14 mouse cellular contexts compared by ENCODE assay signal in the genomic region with DNA sequence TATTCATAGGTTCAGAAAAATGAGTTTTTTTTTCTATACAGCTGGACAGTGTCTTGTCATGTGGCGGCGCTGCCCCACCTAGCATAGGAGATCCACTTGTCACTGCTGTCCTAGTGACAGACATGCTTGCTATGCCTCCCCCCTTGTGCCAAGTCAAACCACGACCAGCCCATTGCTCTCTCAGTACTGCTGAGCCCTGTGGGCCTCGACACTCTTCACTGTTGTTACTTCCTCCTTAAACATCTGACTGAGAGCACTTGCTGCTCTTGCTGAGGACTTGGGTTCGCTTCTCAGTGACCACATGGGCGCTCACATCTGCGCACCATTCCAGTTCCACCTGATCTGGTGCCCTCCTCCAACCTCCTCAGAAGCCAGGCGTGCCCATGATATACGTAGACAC. TPM values are rescaled to one million over a fixed set of nuclear protein-coding genes. Genes with fewer than 3 reads are reported as not detected.
"Had no signal": no experiment of that assay in that cellular context is flagged by ENCODE, and none has a peak within 500 bp of the region (broad histone marks: within the 10 kb centered on the region; RNA-seq: fewer than 3 reads in every experiment).

No protein-coding gene starts in this region.

- H3K9ac ChIP-seq: kidney, embryonic 15.5 days; limb, embryonic 15.5 days; liver, embryonic 12.5 days; lung, embryonic 14.5 days; midbrain, embryonic 13.5 days; neural tube, embryonic 15.5 days; stomach, embryonic 15.5 days had no signal

- DNase-seq: kidney, adult 2 months; kidney, postnatal 14 days; lung, embryonic 14.5 days; lung, postnatal 10 days; retina, postnatal 1 day; right cerebral cortex, postnatal 4 days; spleen, adult 18-20 months had no signal

- H3K9me3 ChIP-seq: kidney, embryonic 15.5 days; limb, embryonic 15.5 days; liver, embryonic 12.5 days; midbrain, embryonic 13.5 days; neural tube, embryonic 15.5 days; stomach, embryonic 15.5 days had no signal

- H3K4me3 ChIP-seq: kidney, embryonic 15.5 days; limb, embryonic 15.5 days; liver, embryonic 12.5 days; midbrain, embryonic 13.5 days; neural tube, embryonic 15.5 days; stomach, embryonic 15.5 days had no signal

- H3K4me2 ChIP-seq: kidney, embryonic 15.5 days; limb, embryonic 15.5 days; liver, embryonic 12.5 days; lung, embryonic 14.5 days; midbrain, embryonic 13.5 days; neural tube, embryonic 15.5 days; stomach, embryonic 15.5 days had no signal

- H3K36me3 ChIP-seq: kidney, embryonic 15.5 days; limb, embryonic 15.5 days; liver, embryonic 12.5 days; midbrain, embryonic 13.5 days; neural tube, embryonic 15.5 days; stomach, embryonic 15.5 days had no signal

- H3K27me3 ChIP-seq: stomach, embryonic 15.5 days had no signal

- H3K27ac ChIP-seq: kidney, embryonic 15.5 days; limb, embryonic 15.5 days; liver, embryonic 12.5 days; macrophage; midbrain, embryonic 13.5 days; neural tube, embryonic 15.5 days; stomach, embryonic 15.5 days had no signal

- ATAC-seq: liver, embryonic 12.5 days; midbrain, embryonic 13.5 days had no signal

- H3K4me1 ChIP-seq: liver, embryonic 12.5 days had no signal

RNA-seq across cellular contexts. Expression of gene Scml4, which starts 8.2 kb away (rescaled TPM):
- polyA plus RNA-seq: macrophage had no signal
